19 mouse cellular contexts compared by ENCODE assay signal in the genomic region with DNA sequence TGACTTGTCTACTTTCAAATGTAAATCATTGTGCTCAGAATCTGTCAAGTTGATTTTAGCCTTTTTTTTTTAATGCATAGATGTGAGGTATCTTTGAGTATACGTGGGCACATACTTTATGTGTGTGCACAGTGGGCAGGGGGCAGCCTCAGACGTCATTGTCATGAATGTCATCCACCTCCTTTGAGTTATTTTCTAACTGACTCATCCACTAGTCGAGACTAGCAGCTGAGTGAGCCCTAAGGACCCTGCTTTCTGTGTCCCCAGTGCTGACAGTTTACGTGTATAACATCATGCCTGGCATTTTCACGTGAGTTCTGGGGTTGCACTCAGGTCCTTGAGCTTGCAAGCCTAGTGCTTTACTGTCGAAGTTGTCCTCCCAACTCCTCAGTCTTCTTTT. TPM values are rescaled to one million over a fixed set of nuclear protein-coding genes. Genes with fewer than 3 reads are reported as not detected.
A peak's percentile ranks its signal among the peaks of the same experiment; 100 is the strongest.
DNase-seq lines count a peak whose midpoint lies in the region.
"Had no signal": no experiment of that assay in that cellular context is flagged by ENCODE, and none has a peak within 500 bp of the region (broad histone marks: within the 10 kb centered on the region; RNA-seq: fewer than 3 reads in every experiment).

No protein-coding gene starts in this region.

- peak; percentile 41 for DNase-seq in adrenal gland, adult 2 months
- no peak for DNase-seq in adrenal gland, adult 18-20 months (ENCODE audit: low spot score in 2 of 2)
- DNase-seq in heart, adult 11 months, result peak; percentile 61
- no peak for DNase-seq in heart, postnatal 4 days
- DNase-seq in adrenal gland, postnatal 14 days, result peak; percentile 16
- no peak for DNase-seq in embryo, embryonic 10 days (ENCODE audit: low spot score)
- no peak for DNase-seq in embryo, embryonic 10.5 days (ENCODE audit: low spot score)
- DNase-seq: cerebellum, adult 11-12 months; cerebellum, adult 2 months; cerebellum, adult 9-10 months; cerebellum, postnatal 10 days; cerebellum, postnatal 25 days; gastrocnemius, adult 2 months had no signal

RNA-seq across cellular contexts. Expression of a gene that starts 35.5 kb away (rescaled TPM):
- total RNA-seq in adrenal gland, adult 2 months (2021), result under 1 TPM in 1 of 2 experiments, not detected in 1; 0.14 TPM
- polyA plus RNA-seq in adrenal gland, adult 2 months (2012; rRNA removed), result not detected in 2 replicates
- total RNA-seq in adrenal gland, adult 18-20 months (2021), result not detected
- not detected for total RNA-seq in heart, postnatal 4 days (2021)
- not detected in 2 replicates for total RNA-seq in adrenal gland, postnatal 14 days (2021)
- total RNA-seq: gastrocnemius, adult 2 months; MEL had no signal
- polyA plus RNA-seq: C2C12; embryonic facial prominence, embryonic 11.5 days; embryonic facial prominence, embryonic 15.5 days; erythroblast, embryonic 14.5 days; forebrain, embryonic 14.5 days had no signal

Comparison
In these comparisons a context has a peak if more than half of its experiments do, and no peak if none do; other contexts are left out.
1. DNase-seq: peak in adrenal gland, adult 2 months (single experiment), heart, adult 11 months (single experiment) and adrenal gland, postnatal 14 days (single experiment); none in adrenal gland, adult 18-20 months (0 of 2), heart, postnatal 4 days (single experiment), embryo, embryonic 10 days (single experiment) and embryo, embryonic 10.5 days (single experiment).